Mouse (Mus musculus) layer of hippocampus, postnatal 25 days (tissue): ENCODE results near the gene Apeh. TPM values are rescaled to one million over a fixed set of nuclear protein-coding genes. Genes with fewer than 3 reads are reported as not detected.

Experiments used
- DNase-seq, 2 experiments: peaks; one replicate each; pipeline ENCODE4 v3.0.0; 2022; ENCODE audit warnings: mixed read lengths in 2 of 2, low spot score in 1 of 2; ENCODE audit errors: extremely low spot score in 1 of 2
- total RNA-seq, 2 experiments: library from RNA; stranded (reverse); gene quantifications; 2 replicates each; pipeline ENCODE4 v1.2.3; 2021

Gene Apeh
- total RNA-seq, 2 experiments from 2014 or later = 32.0 to 32.7 TPM

DNA sequence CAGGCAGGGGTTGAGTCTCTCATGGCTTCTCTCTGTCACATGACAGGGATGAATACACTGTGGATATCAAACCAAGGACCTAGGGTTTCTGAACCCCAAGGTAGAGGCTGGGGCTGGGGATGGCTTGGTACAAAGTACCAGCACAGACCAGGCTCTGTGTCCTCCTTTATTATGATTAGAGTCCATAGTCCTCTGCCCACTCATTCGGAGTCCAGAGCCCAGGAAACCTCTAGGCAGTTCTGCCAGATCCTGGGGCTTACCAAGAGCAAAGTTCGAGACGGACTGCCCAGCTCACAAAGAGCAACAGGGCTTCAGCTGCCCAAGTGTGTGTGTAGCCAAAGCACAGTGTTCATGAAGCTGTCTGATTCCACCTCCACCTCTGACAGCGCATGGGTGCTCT, 9.1 kb downstream of the Apeh start:
- DNase-seq = no peak

- DNase-seq = no peak
Observed at GRCm38 (mm10) chr9:108083561-108083960, 10.8 kb downstream of the Apeh start.

DNA sequence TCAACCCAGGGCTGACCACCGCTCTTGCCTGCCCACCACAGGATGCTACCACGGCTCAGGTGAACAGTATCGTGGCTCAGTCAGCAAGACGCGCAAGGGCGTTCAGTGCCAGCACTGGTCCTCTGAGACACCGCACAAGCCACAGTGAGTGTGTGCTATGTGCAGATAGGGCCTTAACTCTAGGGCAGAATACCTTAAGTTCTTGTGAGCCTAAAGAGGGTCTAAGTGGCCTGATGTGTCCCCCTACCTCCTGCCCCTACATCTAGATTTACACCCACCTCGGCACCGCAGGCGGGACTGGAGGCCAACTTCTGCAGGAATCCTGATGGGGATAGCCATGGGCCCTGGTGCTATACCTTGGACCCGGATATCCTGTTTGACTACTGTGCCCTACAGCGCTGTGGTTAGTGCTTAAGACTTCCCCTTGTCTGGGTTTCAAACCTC, 11.4 kb downstream of the Apeh start, which contains the start of gene Rnf123:
Rnf123 (minus strand) TSS at position 359 of the 444 bp plus-strand sequence.
- no peak for DNase-seq

DNA sequence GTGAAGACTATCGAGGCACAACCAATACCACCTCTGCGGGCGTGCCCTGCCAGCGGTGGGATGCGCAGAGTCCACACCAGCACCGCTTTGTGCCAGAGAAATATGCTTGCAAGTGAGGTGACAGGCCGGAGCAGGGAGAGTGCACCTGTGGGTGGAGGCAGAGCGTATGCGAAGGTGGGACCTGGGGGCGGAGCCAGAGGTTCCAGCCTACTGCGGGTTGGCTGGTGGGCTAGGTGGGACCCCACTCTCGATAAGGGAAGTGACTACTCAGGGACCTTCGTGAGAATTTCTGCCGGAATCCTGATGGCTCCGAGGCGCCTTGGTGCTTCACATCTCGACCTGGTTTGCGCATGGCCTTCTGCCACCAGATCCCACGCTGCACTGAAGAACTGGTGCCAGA, 11.9 kb downstream of the Apeh start:
- no peak for DNase-seq

DNA sequence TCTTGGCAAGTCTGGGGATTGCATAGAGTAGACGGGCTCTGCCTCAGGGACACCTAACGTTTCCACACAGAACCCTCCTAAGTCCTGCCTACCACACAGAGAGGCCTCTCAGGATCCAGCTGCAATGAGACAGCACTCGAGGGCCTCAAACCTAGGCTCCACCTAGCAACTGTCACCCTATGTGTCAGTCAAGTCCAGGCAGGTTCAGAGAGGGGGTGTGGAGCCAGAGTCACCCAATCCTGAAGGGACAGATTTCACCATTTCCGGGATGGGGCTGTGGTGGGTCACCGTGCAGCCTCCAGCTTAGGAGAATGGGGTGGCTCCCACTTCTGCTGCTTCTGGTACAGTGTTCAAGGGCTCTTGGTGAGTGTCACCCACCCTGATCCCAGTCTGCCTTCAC, 14.2 kb downstream of the Apeh start, which contains the start of gene Mst1:
Mst1 (plus strand) TSS at position 269 of the 400 bp plus-strand sequence.
- no peak for DNase-seq

DNA sequence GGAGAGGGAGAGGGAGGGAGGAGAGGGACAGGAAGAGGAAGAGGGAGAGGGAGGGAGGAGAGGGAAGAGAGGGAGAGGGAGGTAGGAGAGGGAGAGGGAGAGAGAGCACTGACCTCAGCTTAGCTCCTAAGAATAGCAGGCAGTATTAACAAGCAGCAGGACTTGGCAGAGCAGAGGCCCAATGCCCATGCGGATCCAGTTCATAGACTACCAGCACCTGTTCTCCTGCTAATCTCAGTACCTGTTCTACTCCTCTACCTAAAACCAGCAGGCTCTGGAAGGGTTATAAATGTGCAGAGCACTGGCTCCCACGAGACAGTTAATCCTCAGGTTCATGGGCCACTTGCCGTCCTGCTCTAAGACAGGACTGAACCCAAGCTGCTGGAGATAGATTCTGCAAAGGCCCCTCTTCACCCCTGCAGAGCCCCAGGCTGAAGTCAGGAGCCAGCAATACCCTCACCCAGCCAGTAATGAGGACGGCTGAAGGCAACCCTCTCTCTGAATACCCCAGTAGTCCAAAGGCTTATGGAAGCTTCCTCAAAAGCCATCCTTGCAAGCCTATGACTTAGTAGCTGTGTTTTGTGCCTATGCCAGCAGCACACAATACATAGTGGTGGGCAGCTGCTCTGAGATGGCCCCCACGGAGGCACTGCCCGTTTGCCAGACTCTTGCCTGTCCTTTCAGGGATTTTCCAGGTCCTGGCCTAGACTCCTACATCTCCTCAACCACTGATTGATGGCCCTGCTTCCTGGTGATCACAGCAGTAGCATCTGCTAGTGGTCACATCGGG, 21.1 kb downstream of the Apeh start:
- DNase-seq = no peak

DNA sequence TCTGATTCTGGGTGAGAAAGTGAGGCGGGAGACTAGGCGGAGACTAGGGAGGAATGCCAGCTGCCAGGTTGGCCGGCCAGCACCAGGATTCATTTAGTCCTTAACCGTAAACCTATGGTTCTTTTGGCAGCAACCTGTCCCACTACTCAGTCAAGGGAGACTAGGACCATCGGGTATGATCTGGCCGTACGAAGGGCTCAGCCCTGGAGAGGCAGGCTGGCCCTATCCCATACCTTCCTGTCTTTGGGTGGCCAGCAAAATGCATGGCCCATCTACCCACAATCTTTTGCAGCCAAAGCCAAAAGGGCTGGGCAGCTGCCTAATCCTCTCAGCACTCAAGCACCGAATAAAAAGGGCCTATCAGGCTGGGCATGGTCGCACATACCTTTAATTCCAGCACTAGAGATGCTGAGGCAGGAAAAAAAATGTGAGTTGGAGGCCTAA, 21.9 kb downstream of the Apeh start:
- DNase-seq = no peak

GRCm38 (mm10) chr9:108071801-108072200, 22.6 kb downstream of the Apeh start:
- no peak for DNase-seq

- DNase-seq = no peak
Observed at GRCm38 (mm10) chr9:108069529-108069928, 24.9 kb downstream of the Apeh start.

- DNase-seq = no peak
Observed at GRCm38 (mm10) chr9:108069007-108069406, 25.4 kb downstream of the Apeh start.

GRCm38 (mm10) chr9:108067900-108068299, 26.5 kb downstream of the Apeh start:
- DNase-seq = peak; percentile 77 to 89

DNA sequence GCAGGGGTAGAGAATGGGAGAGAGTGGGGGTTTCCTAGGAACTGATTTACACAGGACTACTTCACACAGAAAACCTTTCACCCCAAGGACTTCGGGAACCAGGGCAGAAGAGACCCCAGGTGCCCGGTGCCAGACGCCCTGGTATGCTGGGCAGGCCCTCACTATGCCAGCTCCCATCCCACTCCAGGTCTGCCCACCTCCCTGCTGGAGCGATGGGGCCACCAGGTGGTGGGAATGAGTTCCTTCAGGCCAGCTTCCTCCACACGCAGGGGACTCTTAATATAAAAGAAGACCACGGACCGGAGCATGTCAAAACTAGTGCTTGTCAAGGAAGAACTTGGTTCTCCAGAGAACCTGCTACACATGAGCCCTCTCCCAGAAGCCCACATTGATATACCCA, 27.2 kb downstream of the Apeh start:
- no peak for DNase-seq

GRCm38 (mm10) chr9:108065491-108066011, 28.9 kb downstream of the Apeh start:
- DNase-seq = peak in 1 of 2 experiments; percentile 64

- DNase-seq = no peak
Observed at GRCm38 (mm10) chr9:108063361-108063760, 31.0 kb downstream of the Apeh start.

DNA sequence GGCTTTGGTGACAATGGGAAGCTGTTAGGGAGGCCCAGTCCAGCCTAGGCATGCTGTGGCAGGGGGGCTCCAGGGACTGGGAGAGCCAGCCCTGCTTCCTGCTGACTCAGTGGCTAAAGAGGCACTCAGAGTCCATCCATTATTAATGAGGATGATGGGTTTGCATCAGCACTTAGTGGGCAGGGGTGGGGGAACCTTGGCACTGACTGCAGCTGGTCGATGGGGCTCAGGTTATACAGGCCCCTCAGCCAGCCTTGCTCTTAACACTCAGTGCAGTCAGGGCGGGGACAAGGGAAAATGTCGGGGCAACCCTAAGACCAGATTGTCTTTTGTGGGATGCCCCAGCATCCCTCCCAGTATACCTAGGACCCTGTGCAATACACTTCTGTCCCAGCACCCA, 32.3 kb downstream of the Apeh start:
- DNase-seq = no peak

GRCm38 (mm10) chr9:108058291-108058690, 36.1 kb downstream of the Apeh start:
- no peak for DNase-seq

DNA sequence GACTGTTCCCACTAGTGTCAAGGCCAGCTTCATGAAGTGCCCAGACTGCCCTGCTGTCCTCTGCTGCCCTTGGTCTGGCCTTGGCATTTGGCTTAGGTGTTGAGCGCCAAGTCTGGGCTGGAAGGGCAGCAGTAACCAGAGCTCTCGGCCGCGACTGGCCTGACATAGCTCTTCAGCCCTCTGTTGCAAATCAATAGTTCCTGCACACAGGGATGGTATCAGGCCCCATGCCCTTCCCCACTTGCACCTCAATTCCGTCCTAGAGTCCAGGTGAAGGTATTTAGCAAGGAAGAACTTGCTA, 37.2 kb downstream of the Apeh start:
- no peak for DNase-seq

GRCm38 (mm10) chr9:108056361-108057261, 37.8 kb downstream of the Apeh start:
- DNase-seq = no peak

GRCm38 (mm10) chr9:108055661-108056237, 38.7 kb downstream of the Apeh start:
- no peak for DNase-seq

GRCm38 (mm10) chr9:108055061-108055460, 39.3 kb downstream of the Apeh start:
- no peak for DNase-seq
